Mouse (Mus musculus) ES-E14 (cell line): ENCODE data around the gene Evx2. TPM values are rescaled to one million over a fixed set of nuclear protein-coding genes. Genes with fewer than 3 reads are reported as not detected.
A peak's percentile ranks its signal among the peaks of the same experiment; 100 is the strongest.

Source experiments
- DNase-seq: peaks from one replicate; pipeline ENCODE4 v3.0.0-alpha.2; 2013; ENCODE audit warnings: low read depth, low spot score
- H3K27ac ChIP-seq: 2 replicates; pipeline ENCODE4 v1.5.1; 2012; ENCODE audit warnings: low read depth, mild to moderate bottlenecking, low read length, moderate library complexity, mixed read lengths; ENCODE audit not compliant: poor library complexity, insufficient read depth, severe bottlenecking
- H3K36me3 ChIP-seq: 2 replicates; pipeline ENCODE4 v1.6.1; 2012; ENCODE audit warnings: mild to moderate bottlenecking, low read length, moderate library complexity, mixed read lengths; ENCODE audit not compliant: control insufficient read depth, poor library complexity, insufficient read depth, severe bottlenecking
- H3K4me1 ChIP-seq, 2 experiments: fragments of 150-350 bp in 1 of 2; sonication (generic) in 1 of 2; 2 replicates each; pipeline ENCODE4 v1.6.1; 2012; ENCODE audit warnings: low read length in 2 of 2, mild to moderate bottlenecking in 1 of 2, mixed read lengths in 1 of 2; ENCODE audit not compliant: control insufficient read depth in 2 of 2, insufficient read depth in 2 of 2, poor library complexity in 1 of 2
- H3K4me3 ChIP-seq, 2 experiments: fragments of 150-350 bp in 1 of 2; sonication (generic) in 1 of 2; 2 replicates each; pipeline ENCODE4 v1.5.1; 2012; ENCODE audit warnings: low read length in 2 of 2, low read depth in 1 of 2, mild to moderate bottlenecking in 1 of 2, mixed read lengths in 1 of 2; ENCODE audit not compliant: insufficient read depth in 1 of 2, poor library complexity in 1 of 2, severe bottlenecking in 1 of 2
- H3K9ac ChIP-seq: 2 replicates; pipeline ENCODE4 v1.6.1; 2012; ENCODE audit warnings: low read depth, mild to moderate bottlenecking, low read length, mixed read lengths; ENCODE audit not compliant: poor library complexity, insufficient read depth, severe bottlenecking
- H3K9me3 ChIP-seq: fragments of 150-350 bp; sonication (generic); 2 replicates; pipeline ENCODE4 v1.6.1; 2012; ENCODE audit warnings: low read depth, mild to moderate bottlenecking, low read length; ENCODE audit not compliant: control insufficient read depth, insufficient read depth
- CHD2 ChIP-seq: IDR thresholded peaks from 2 replicates; pipeline ENCODE4 v1.6.1; 2014; ENCODE audit warnings: mild to moderate bottlenecking, low read depth, low read length, inconsistent platforms
- HCFC1 ChIP-seq: IDR thresholded peaks from 2 replicates; pipeline ENCODE4 v1.6.1; 2012; ENCODE audit warnings: low read length, inconsistent platforms, borderline replicate concordance; ENCODE audit not compliant: insufficient read depth
- MAFK ChIP-seq: IDR thresholded peaks from 2 replicates; pipeline ENCODE4 v1.6.1; 2014; ENCODE audit warnings: mild to moderate bottlenecking, low read depth, low read length, inconsistent platforms; ENCODE audit not compliant: insufficient read depth
- ZC3H11A ChIP-seq: IDR thresholded peaks from 2 replicates; pipeline ENCODE4 v1.6.1; 2012; ENCODE audit warnings: low read depth, mild to moderate bottlenecking, inconsistent platforms, low read length, borderline replicate concordance
- ZNF384 ChIP-seq: IDR thresholded peaks from 2 replicates; pipeline ENCODE4 v1.6.1; 2012; ENCODE audit warnings: low read depth, low read length, inconsistent platforms
- in situ Hi-C, 2 experiments: fragments of 600-800 bp; cut with MboI; formaldehyde crosslinking; loops; one replicate each; pipeline ENCODE4 v1.15.1; 2025; ENCODE audit warnings: low sequenced_read_pairs in 2 of 2, inconsistent platforms in 1 of 2; ENCODE audit not compliant: unreplicated experiment in 2 of 2
- total RNA-seq: library from RNA; depleted of rRNA; stranded (reverse); fragments of 300-350 nt; gene quantifications from 2 replicates; pipeline ENCODE4 v1.2.3, GENCODE M21; 2012

Gene Evx2
- total RNA-seq, 1 experiment, result not detected

- in situ Hi-C loops, result loop anchor here in 1 of 2 experiments (5.0 to 25.0 kb wide), 2 partner anchors 47 to 897 kb away; no protein-coding TSS in a partner anchor
- H3K9me3 ChIP-seq, result no peaks in the 10 kb centered on the region
- H3K9ac ChIP-seq, result no peak overlapping the region
- no peak overlapping the region for H3K27ac ChIP-seq
- no peak for DNase-seq
- H3K4me1 ChIP-seq, result peaks cover 0 to 1% of the 10 kb centered on the region in 2 experiments; a peak in 1 of 4 replicates
- TF ChIP-seq ZNF384 (no peak), ZC3H11A (no peak), MAFK (no peak), CHD2 (no peak), HCFC1 (no peak)
- H3K36me3 ChIP-seq, result no peaks in the 10 kb centered on the region
- H3K4me3 ChIP-seq, result no peak overlapping the region
Observed at GRCm38 (mm10) chr2:74690338-74690716, 31.0 kb upstream of the Evx2 start.

GRCm38 (mm10) chr2:74689574-74690337 is 30.4 kb upstream of the Evx2 start:
- in situ Hi-C loops, result loop anchor here (5.0 to 25.0 kb wide), 3 partner anchors 48 to 898 kb away; no protein-coding TSS in a partner anchor
- no peak for DNase-seq
- H3K9ac ChIP-seq, result no peak overlapping the region
- TF ChIP-seq ZNF384 (peak; percentile 34; the same call in 1 of the 2 replicates), MAFK (no peak)
- H3K36me3 ChIP-seq, result no peaks in the 10 kb centered on the region
- no peaks in the 10 kb centered on the region for H3K9me3 ChIP-seq
- H3K4me3 ChIP-seq, result no peak overlapping the region
- peaks cover 0 to 1% of the 10 kb centered on the region in 2 experiments; a peak in 1 of 4 replicates for H3K4me1 ChIP-seq
- H3K27ac ChIP-seq, result no peak overlapping the region

- H3K36me3 ChIP-seq, result no peaks in the 10 kb centered on the region
- DNase-seq, result no peak
- no peak overlapping the region for H3K9ac ChIP-seq
- TF ChIP-seq MAFK, result no peak
- no peak for TF ChIP-seq HCFC1
- no peak for TF ChIP-seq CHD2
- TF ChIP-seq ZNF384, result no peak
- TF ChIP-seq ZC3H11A, result no peak
- no peak overlapping the region for H3K4me3 ChIP-seq
- no peak overlapping the region for H3K27ac ChIP-seq
- in situ Hi-C loops, result loop anchor here (10.0 to 25.0 kb wide), 2 partner anchors 56 to 898 kb away; no protein-coding TSS in a partner anchor
- H3K9me3 ChIP-seq, result no peaks in the 10 kb centered on the region
- H3K4me1 ChIP-seq, result peaks cover 0 to 1% of the 10 kb centered on the region in 2 experiments; a peak in 1 of 4 replicates
Observed at GRCm38 (mm10) chr2:74688795-74689573, 29.6 kb upstream of the Evx2 start.

DNA sequence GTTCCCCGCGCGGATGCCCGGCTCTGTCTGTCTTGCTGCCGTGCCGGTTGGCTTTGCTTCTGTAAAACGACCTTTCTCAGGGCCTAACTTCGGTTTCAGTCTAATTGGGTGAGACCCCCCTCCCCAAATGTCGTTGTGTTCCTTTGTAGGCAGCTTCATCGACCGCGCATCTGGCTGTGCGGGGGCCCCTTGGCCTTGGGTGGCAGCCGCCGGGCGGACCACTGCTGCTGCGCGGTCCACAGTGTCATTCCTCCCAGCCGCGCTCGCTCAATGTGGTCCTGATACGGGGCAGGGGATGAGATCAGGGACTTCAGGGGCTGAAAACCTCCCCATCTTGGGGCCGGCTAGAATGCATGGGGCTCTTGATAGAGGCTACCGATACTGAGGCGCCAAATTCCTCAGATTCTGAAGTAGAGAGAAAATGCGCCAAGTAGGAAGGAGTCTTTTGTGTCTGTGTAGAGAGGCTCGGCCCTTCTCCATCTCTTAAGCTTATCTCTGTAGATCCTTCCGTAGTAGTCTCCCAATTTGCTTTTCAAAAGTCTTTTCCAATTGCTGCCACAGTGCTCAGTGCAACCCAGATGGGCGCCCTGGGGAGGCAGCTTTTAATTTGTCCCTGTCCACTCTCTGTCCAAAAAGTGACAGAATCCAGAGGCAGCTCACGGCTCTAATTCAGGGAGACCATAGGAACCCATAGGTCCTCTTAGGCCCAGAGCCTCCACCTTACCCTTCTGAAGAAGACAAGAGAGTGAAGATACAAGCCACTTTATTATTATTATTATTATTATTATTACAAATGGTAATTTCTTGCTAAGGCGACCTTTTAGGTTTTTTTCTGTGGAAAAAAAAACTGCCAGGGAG is 28.6 kb upstream of the Evx2 start:
- Histone ChIP-seq H3K36me3 (no peaks in the 10 kb centered on the region), H3K27ac (no peak overlapping the region), H3K9ac (no peak overlapping the region), H3K9me3 (no peaks in the 10 kb centered on the region), H3K4me1 (peaks cover 0 to 1% of the 10 kb centered on the region in 2 experiments; a peak in 1 of 4 replicates), H3K4me3 (no peak overlapping the region)
- DNase-seq, result no peak
- in situ Hi-C loops, result loop anchor here (10.0 to 25.0 kb wide), 2 partner anchors 57 to 899 kb away; no protein-coding TSS in a partner anchor
- TF ChIP-seq ZC3H11A (no peak), MAFK (no peak), ZNF384 (no peak), HCFC1 (no peak), CHD2 (no peak)
